Mouse (Mus musculus) gastrocnemius, postnatal 14 days (tissue): Measurements from ENCODE around the gene Gm20878. TPM values are rescaled to one million over a fixed set of nuclear protein-coding genes. Genes with fewer than 3 reads are reported as not detected.
"Not testable (repeated sequence)": the region's sequence is repeated elsewhere in the genome, so short reads cannot be mapped to it uniquely, and the experiment has no call there.

Experiments used
- DNase-seq: peaks from one replicate; pipeline ENCODE4 v3.0.0; 2021; ENCODE audit warnings: mixed read lengths
- intact Hi-C: fragments of 180-260 bp; cut with DNase I; formaldehyde crosslinking; loops from one replicate; pipeline ENCODE4 v1.15.1; 2025; ENCODE audit warnings: low total_unique reads
- long read RNA-seq, 2 experiments: library from polyadenylated mRNA; stranded (forward); transcript quantifications; one replicate each; pipeline ENCODE4 v2.0.0; 2021
- total RNA-seq, 2 experiments: library from RNA; stranded (reverse); gene quantifications; 2 replicates each; pipeline ENCODE4 v1.2.3; 2021

The Gm20878 gene
- total RNA-seq = 1 to 10 TPM in 1 of 2 experiments, under 1 TPM in 1; 0.33 to 2.4 TPM
- long read RNA-seq, experiment 1 = 0 reads
- long read RNA-seq, experiment 2 = 0 reads

- intact Hi-C loops, DNase-seq: not testable (repeated sequence)
Observed at GRCm38 (mm10) chr4:41941272-41941671, at the start of gene Gm20878. Gene Gm20878, plus strand, starts transcription at chr4:41941572.

GRCm38 (mm10) chr4:41903310-41903709 lies 38.1 kb upstream of the Gm20878 start, which contains the start of gene Gm21541:
Gene Gm21541, plus strand, starts transcription at chr4:41903610.
- intact Hi-C loops, DNase-seq: not testable (repeated sequence)

GRCm38 (mm10) chr4:41965758-41966157 lies 24.4 kb downstream of the Gm20878 start, which contains the start of gene Fam205a4:
Gene Fam205a4, plus strand, starts transcription at chr4:41966058.
- intact Hi-C loops, DNase-seq: not testable (repeated sequence)

Other genes with a start within 250 kb of the Gm20878 start
- 10 to 100 TPM; 15.3 to 38.0 TPM for gene Cntfr, start 244.5 kb upstream of the Gm20878 start, total RNA-seq
- 10 to 100 TPM; 49.3 to 56.9 TPM for gene Il11ra1, start 241.6 kb upstream of the Gm20878 start, total RNA-seq
- 10 to 100 TPM; 40.3 to 49.9 TPM for gene Rpp25l, start 228.0 kb upstream of the Gm20878 start, total RNA-seq
- 10 to 100 TPM; 39.6 to 44.8 TPM for gene Dctn3, start 218.4 kb upstream of the Gm20878 start, total RNA-seq
- gene Arid3c, start 210.4 kb upstream of the Gm20878 start, total RNA-seq = not detected
- gene Galt, start 186.3 kb upstream of the Gm20878 start, total RNA-seq = 10 to 100 TPM; 26.5 to 27.0 TPM
- 10 to 100 TPM; 12.0 to 15.6 TPM for gene Sigmar1, start 185.4 kb upstream of the Gm20878 start, total RNA-seq
- gene Ccl27a, start 167.3 kb upstream of the Gm20878 start, total RNA-seq = 10 to 100 TPM; 27.3 to 31.4 TPM
- gene Gm21541, start 38.0 kb upstream of the Gm20878 start, total RNA-seq = not detected
- gene Fam205a4, start 24.5 kb downstream of the Gm20878 start, total RNA-seq = under 1 TPM in 1 of 2 experiments, not detected in 1; 0.09 TPM
- gene Gm21093, start 93.2 kb downstream of the Gm20878 start, total RNA-seq = not detected
- not detected for gene Gm3893, start 149.6 kb downstream of the Gm20878 start, total RNA-seq
- gene Gm13304, start 173.2 kb downstream of the Gm20878 start, total RNA-seq = 10 to 100 TPM in 1 of 2 experiments, 1 to 10 TPM in 1; 5.8 to 10.2 TPM
- 1 to 10 TPM in 1 of 2 experiments, under 1 TPM in 1; 0.86 to 2.1 TPM for gene Gm13306, start 211.9 kb downstream of the Gm20878 start, total RNA-seq
- 1 to 10 TPM in 1 of 2 experiments, under 1 TPM in 1; 0.35 to 1.1 TPM for gene Gm13305, start 227.0 kb downstream of the Gm20878 start, total RNA-seq